Mouse (Mus musculus): ENCODE results near the gene C1qtnf7.

C1qtnf7 gene

GRCm38 (mm10) chr5:43515401-43515976 is at the start of gene C1qtnf7:
C1qtnf7 (plus strand) TSS chr5:43515538.
- peak; percentile 90 for DNase-seq

GRCm38 (mm10) chr5:43466762-43467161 is 48.6 kb upstream of the C1qtnf7 start:
- DNase-seq: peak; percentile 62

- peak; percentile 86 for DNase-seq
Observed at GRCm38 (mm10) chr5:43467214-43467613, 48.1 kb upstream of the C1qtnf7 start.

- DNase-seq: peak; percentile 87
Observed at GRCm38 (mm10) chr5:43468937-43469336, 46.4 kb upstream of the C1qtnf7 start.

- peak; percentile 55 for DNase-seq
Observed at GRCm38 (mm10) chr5:43477953-43478352, 37.4 kb upstream of the C1qtnf7 start.

- DNase-seq: peak; percentile 41
Observed at GRCm38 (mm10) chr5:43480046-43480445, 35.3 kb upstream of the C1qtnf7 start.

- DNase-seq: no peak
Observed at GRCm38 (mm10) chr5:43480786-43481185, 34.6 kb upstream of the C1qtnf7 start.

- no peak for DNase-seq
Observed at GRCm38 (mm10) chr5:43481824-43482223, 33.5 kb upstream of the C1qtnf7 start.

- DNase-seq: peak; percentile 51
Observed at GRCm38 (mm10) chr5:43501887-43502286, 13.5 kb upstream of the C1qtnf7 start.

- DNase-seq: peak; percentile 51
Observed at GRCm38 (mm10) chr5:43504243-43504786, 11.0 kb upstream of the C1qtnf7 start.

- DNase-seq: peak; percentile 59
Observed at GRCm38 (mm10) chr5:43508470-43508869, 6.9 kb upstream of the C1qtnf7 start.

GRCm38 (mm10) chr5:43508892-43509291 is 6.4 kb upstream of the C1qtnf7 start:
- DNase-seq: peak; percentile 44

- DNase-seq: peak; percentile 86
Observed at GRCm38 (mm10) chr5:43511126-43511525, 4.2 kb upstream of the C1qtnf7 start.

GRCm38 (mm10) chr5:43516491-43516890 is 1.2 kb downstream of the C1qtnf7 start:
- DNase-seq: peak; percentile 90

GRCm38 (mm10) chr5:43517313-43517712 is 2.0 kb downstream of the C1qtnf7 start:
- DNase-seq: peak; percentile 99

- no peak for DNase-seq
Observed at GRCm38 (mm10) chr5:43519905-43520304, 4.6 kb downstream of the C1qtnf7 start.

GRCm38 (mm10) chr5:43521369-43521768 is 6.0 kb downstream of the C1qtnf7 start:
- DNase-seq: peak; percentile 79

GRCm38 (mm10) chr5:43522866-43523265 is 7.5 kb downstream of the C1qtnf7 start:
- peak; percentile 24 for DNase-seq

GRCm38 (mm10) chr5:43526874-43527584 is 11.7 kb downstream of the C1qtnf7 start:
- peak; percentile 70 for DNase-seq

- DNase-seq: peak; percentile 73
Observed at GRCm38 (mm10) chr5:43530186-43530585, 14.8 kb downstream of the C1qtnf7 start.

- DNase-seq: peak; percentile 22
Observed at GRCm38 (mm10) chr5:43530886-43531285, 15.5 kb downstream of the C1qtnf7 start.

GRCm38 (mm10) chr5:43538322-43539167 is 23.2 kb downstream of the C1qtnf7 start:
- peak; percentile 88 for DNase-seq

GRCm38 (mm10) chr5:43539168-43539516 is 23.8 kb downstream of the C1qtnf7 start:
- DNase-seq: peak; percentile 78
